Mouse (Mus musculus) hindbrain, embryonic 16.5 days (tissue): ENCODE results near the gene Irf6. TPM values are rescaled to one million over a fixed set of nuclear protein-coding genes. Genes with fewer than 3 reads are reported as not detected.

ENCODE experiments used
- polyA plus RNA-seq: library from polyadenylated mRNA; unstranded; fragments of >200 nt; fragmentation: Nextera tagmentation; extraction: Ambion mirVana; gene quantifications from 2 replicates; pipeline ENCODE4 v1.2.1, GENCODE M21; 2015

Irf6 gene
- polyA plus RNA-seq, 1 experiment from 2014 or later = 0.58 TPM

Other genes starting within 250 kb of the Irf6 start
- gene Syt14, start 117.3 kb upstream of the Irf6 start, polyA plus RNA-seq = 4.5 and 5.7 TPM in 2 replicates
- gene Diexf, start 22.8 kb upstream of the Irf6 start, polyA plus RNA-seq = 6.9 and 7.4 TPM in 2 replicates
- 10.0 and 11.2 TPM in 2 replicates for gene A130010J15Rik, start 14.9 kb downstream of the Irf6 start, polyA plus RNA-seq
- gene Traf3ip3, start 48.6 kb downstream of the Irf6 start, polyA plus RNA-seq = 1.9 and 4.0 TPM in 2 replicates
- 0.29 and 0.56 TPM in 2 replicates for gene Lamb3, start 54.6 kb downstream of the Irf6 start, polyA plus RNA-seq
- 0.34 and 0.89 TPM in 2 replicates for gene Hsd11b1, start 111.0 kb downstream of the Irf6 start, polyA plus RNA-seq
- gene G0s2, start 120.1 kb downstream of the Irf6 start, polyA plus RNA-seq = 8.9 and 10.5 TPM in 2 replicates
- 44.2 and 44.6 TPM in 2 replicates for gene Camk1g, start 217.2 kb downstream of the Irf6 start, polyA plus RNA-seq